Mouse (Mus musculus) heart, embryonic 13.5 days (tissue): Measurements from ENCODE around the gene Eid1. TPM values are rescaled to one million over a fixed set of nuclear protein-coding genes. Genes with fewer than 3 reads are reported as not detected.
A peak's percentile ranks its signal among the peaks of the same experiment; 100 is the strongest.

Source experiments
- ATAC-seq: fragments of 200-750 bp; cut with Nextera tagmentation; 2 replicates; pipeline ENCODE4 v1.8.0; 2017; ENCODE audit warnings: moderate TSS enrichment; ENCODE audit not compliant: insufficient number of reproducible peaks, low FRiP score, low TSS enrichment; ENCODE audit errors: extremely low read depth
- H3K27ac ChIP-seq: fragments of 300-500 bp; sonication (generic); replicated peaks from 2 replicates; pipeline ENCODE4 v1.5.1; 2015; ENCODE audit warnings: moderate library complexity, mild to moderate bottlenecking, inconsistent platforms
- H3K27me3 ChIP-seq: fragments of 300-500 bp; sonication (generic); replicated peaks from 2 replicates; pipeline ENCODE4 v1.6.1; 2015; ENCODE audit warnings: mild to moderate bottlenecking, inconsistent platforms
- H3K36me3 ChIP-seq: fragments of 300-500 bp; sonication (generic); 2 replicates; pipeline ENCODE4 v1.6.1; 2015; ENCODE audit warnings: mild to moderate bottlenecking, inconsistent platforms
- H3K4me1 ChIP-seq: fragments of 300-500 bp; sonication (generic); 2 replicates; pipeline ENCODE4 v1.6.1; 2015; ENCODE audit warnings: inconsistent platforms
- H3K4me2 ChIP-seq: fragments of 300-500 bp; sonication (generic); 2 replicates; pipeline ENCODE4 v1.6.1; 2015; ENCODE audit warnings: inconsistent platforms, mild to moderate bottlenecking, moderate library complexity
- H3K4me3 ChIP-seq: fragments of 300-500 bp; sonication (generic); 2 replicates; pipeline ENCODE4 v1.5.1; 2015; ENCODE audit warnings: moderate library complexity, mild to moderate bottlenecking, inconsistent platforms
- H3K9ac ChIP-seq: fragments of 300-500 bp; sonication (generic); 2 replicates; pipeline ENCODE4 v1.6.1; 2015; ENCODE audit warnings: inconsistent platforms, mild to moderate bottlenecking, moderate library complexity
- H3K9me3 ChIP-seq: fragments of 300-500 bp; sonication (generic); 2 replicates; pipeline ENCODE4 v1.6.1; 2016; ENCODE audit warnings: inconsistent platforms
- WGBS: fragments of 180-500 bp; shearing (Covaris S2); methylation state at CpG from one replicate; pipeline ENCODE4 v1.1.7; 2015; ENCODE audit warnings: mixed read lengths; 5-methylcytosine and 5-hydroxymethylcytosine counted together
- polyA plus RNA-seq: library from polyadenylated mRNA; unstranded; fragments of >200 nt; fragmentation: Nextera tagmentation; extraction: Ambion mirVana; gene quantifications from 2 replicates; pipeline ENCODE4 v1.2.1, GENCODE M21; 2015

The Eid1 gene
- polyA plus RNA-seq, 1 experiment from 2014 or later: 144 TPM

- ATAC-seq: no peak
- Histone ChIP-seq H3K27ac (no peak overlapping the region), H3K4me1 (peaks cover 27% of the 10 kb centered on the region), H3K4me2 (no peak overlapping the region), H3K36me3 (no peaks in the 10 kb centered on the region), H3K27me3 (no peaks in the 10 kb centered on the region), H3K9ac (no peak overlapping the region), H3K9me3 (no peaks in the 10 kb centered on the region), H3K4me3 (no peak overlapping the region)
- WGBS: 58% methylated on average over 1 of the region's 1 CpGs
Measured at GRCm38 (mm10) chr2:125670846-125671245, 2.0 kb upstream of the Eid1 start.

GRCm38 (mm10) chr2:125672568-125672956 is 333 bp upstream of the Eid1 start:
- Histone ChIP-seq H3K36me3 (no peaks in the 10 kb centered on the region), H3K9me3 (no peaks in the 10 kb centered on the region), H3K9ac (peak overlapping the region; percentile 95), H3K27ac (peak overlapping the region; percentile 92), H3K4me1 (peaks cover 13% of the 10 kb centered on the region), H3K4me3 (peak overlapping the region; percentile 91), H3K4me2 (peak overlapping the region; percentile 86), H3K27me3 (no peaks in the 10 kb centered on the region)
- WGBS: 30% methylated on average over 8 of the region's 20 CpGs
- 0 out of 2 replicates have a peak, but pooled peaks have one; percentile 11 for ATAC-seq

DNA sequence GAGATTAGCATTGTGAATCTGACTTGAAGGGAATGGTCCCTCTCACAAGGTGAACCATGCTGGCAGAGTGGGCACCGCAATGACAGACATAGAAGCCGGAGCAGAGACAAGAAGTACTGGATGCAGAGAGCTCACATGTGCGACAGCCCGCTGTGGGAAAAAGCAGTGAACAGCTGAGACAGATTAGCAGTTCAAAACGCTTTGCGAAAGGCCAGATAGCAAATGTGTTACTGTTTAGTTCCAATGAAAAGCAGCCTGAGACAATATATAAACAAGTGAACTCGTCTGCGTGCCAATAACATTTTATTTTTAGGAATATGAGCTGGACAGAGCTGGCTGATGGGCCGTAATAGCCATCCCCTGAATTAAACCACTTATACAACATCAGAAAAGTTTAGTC is 8.9 kb downstream of the Eid1 start:
- 0 out of 2 replicates have a peak, but pooled peaks cover 3% of the 10 kb centered on the region for H3K27me3 ChIP-seq
- H3K9me3 ChIP-seq: no peaks in the 10 kb centered on the region
- no peak for ATAC-seq
- WGBS: 61% methylated on average over 9 of the region's 9 CpGs
- no peak overlapping the region for H3K4me3 ChIP-seq
- H3K9ac ChIP-seq: no peak overlapping the region
- H3K36me3 ChIP-seq: no peaks in the 10 kb centered on the region
- H3K27ac ChIP-seq: no peak overlapping the region
- H3K4me1 ChIP-seq: peaks cover 17% of the 10 kb centered on the region
- no peak overlapping the region for H3K4me2 ChIP-seq

- 78% methylated on average over 7 of the region's 7 CpGs for WGBS
- H3K9me3 ChIP-seq: no peaks in the 10 kb centered on the region
- no peak for ATAC-seq
- no peaks in the 10 kb centered on the region for H3K36me3 ChIP-seq
- no peak overlapping the region for H3K9ac ChIP-seq
- no peaks in the 10 kb centered on the region for H3K27me3 ChIP-seq
- no peak overlapping the region for H3K27ac ChIP-seq
- H3K4me1 ChIP-seq: peaks cover 17% of the 10 kb centered on the region
- H3K4me3 ChIP-seq: no peak overlapping the region
- H3K4me2 ChIP-seq: no peak overlapping the region
Measured at GRCm38 (mm10) chr2:125683895-125684294, 11.0 kb downstream of the Eid1 start.

DNA sequence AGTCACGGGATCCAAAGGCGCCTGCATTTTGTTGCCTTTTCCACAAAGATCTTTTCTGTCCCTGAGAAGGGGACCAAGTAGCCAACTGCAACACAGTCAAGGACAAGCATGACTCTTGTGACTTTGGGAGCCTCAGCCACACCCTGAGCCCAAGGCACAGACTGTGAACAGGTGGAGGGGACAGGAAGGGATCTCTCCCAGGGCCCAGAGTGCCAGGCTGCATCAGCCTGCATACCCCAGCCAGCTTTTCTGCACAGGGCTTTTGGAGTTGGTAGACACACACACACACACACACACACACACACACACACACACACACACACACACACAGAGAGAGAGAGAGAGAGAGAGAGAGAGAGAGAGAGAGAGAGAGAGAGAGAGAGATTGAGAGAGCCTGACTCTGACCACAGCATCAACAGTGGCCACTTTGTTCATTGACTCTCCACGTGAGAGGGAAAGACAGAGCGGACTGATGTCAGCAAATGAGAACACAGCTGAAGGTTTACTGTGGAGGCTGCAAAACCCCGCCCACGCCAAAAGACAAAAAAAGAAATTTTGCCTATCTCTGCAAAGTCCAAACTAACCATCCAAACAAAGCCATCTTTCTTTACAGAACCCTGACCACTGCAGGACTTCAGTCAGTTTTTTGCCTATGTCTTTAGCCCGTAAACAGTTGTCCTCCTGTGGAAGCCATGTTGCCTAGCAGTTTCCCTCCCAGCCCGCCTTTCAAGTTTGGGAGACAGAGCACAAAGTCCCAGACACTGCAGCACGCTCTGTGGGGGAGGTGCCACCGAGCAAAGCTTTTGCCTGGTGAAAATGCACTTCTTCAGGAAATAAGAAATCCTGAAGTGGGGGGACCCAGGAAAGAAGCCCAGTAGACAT is 11.9 kb downstream of the Eid1 start:
- no peaks in the 10 kb centered on the region for H3K27me3 ChIP-seq
- no peaks in the 10 kb centered on the region for H3K9me3 ChIP-seq
- H3K4me2 ChIP-seq: peak overlapping the region; percentile 19
- 52% methylated on average over 10 of the region's 10 CpGs for WGBS
- H3K9ac ChIP-seq: no peak overlapping the region
- no peaks in the 10 kb centered on the region for H3K36me3 ChIP-seq
- ATAC-seq: no peak
- H3K4me3 ChIP-seq: no peak overlapping the region
- peak overlapping the region; percentile 24; the same call in 1 of the 2 replicates for H3K27ac ChIP-seq
- peaks cover 17% of the 10 kb centered on the region for H3K4me1 ChIP-seq

DNA sequence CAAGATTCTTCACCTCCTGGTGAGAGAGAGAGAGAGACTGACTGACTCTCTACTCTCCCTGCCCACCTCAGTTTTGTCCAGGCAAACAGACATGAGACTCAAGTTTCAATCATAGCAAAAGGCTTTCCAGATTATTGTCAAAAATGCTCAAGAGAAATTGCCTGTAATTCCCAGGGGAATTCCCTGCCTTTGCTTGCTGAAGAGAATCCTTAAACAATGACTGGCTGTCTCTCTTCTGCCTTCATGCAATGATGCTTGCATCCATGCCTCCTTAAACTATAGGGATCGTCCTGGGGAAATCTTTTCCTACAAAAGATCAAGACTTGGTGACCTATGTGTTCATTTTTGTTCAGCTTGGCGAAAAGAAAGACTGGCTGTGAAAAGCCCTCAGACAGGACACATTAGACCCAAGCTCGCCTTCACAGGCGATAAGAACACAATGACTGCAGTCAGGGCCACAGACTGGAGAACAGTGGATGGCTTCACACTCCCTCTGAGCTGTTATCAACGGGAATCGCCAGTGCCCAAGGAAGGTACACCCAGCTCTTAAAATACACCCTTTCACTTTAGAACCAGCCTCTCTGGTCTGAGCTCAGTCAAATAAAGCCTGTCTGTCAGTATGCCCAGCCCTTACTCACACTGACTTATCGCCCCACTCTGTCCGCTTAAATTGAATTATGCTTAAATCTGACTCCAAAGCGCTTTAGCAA is 12.7 kb downstream of the Eid1 start:
- H3K36me3 ChIP-seq: no peaks in the 10 kb centered on the region
- H3K4me3 ChIP-seq: no peak overlapping the region
- no peak overlapping the region for H3K9ac ChIP-seq
- peaks cover 17% of the 10 kb centered on the region for H3K4me1 ChIP-seq
- H3K4me2 ChIP-seq: peak overlapping the region; percentile 19; the same call in 1 of the 2 replicates
- no peak for ATAC-seq
- no peaks in the 10 kb centered on the region for H3K9me3 ChIP-seq
- peak overlapping the region; percentile 24; the same call in 1 of the 2 replicates for H3K27ac ChIP-seq
- no peaks in the 10 kb centered on the region for H3K27me3 ChIP-seq
- WGBS: 52% methylated on average over 9 of the region's 9 CpGs

DNA sequence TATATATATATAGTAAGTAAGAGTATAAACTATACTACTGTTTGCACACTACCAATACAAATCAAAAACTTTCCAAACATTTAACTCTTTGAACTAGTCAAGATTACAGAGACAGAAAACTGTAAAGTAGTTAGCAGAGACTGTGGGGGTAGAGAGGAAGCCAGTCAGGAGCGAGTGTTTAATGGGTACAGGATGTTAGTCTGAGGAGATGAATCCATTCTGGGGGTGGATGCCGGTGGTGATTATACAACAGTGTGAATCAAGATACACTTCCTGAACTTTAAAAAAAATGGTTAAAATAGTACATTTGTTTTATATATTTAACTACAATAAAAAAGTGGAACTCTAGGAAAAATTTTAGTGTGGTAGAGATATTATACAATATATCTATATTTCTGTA is 19.1 kb downstream of the Eid1 start:
- Histone ChIP-seq H3K4me2 (no peak overlapping the region), H3K4me1 (peaks cover 8% of the 10 kb centered on the region), H3K27me3 (no peaks in the 10 kb centered on the region), H3K27ac (no peak overlapping the region), H3K36me3 (no peaks in the 10 kb centered on the region), H3K9me3 (no peaks in the 10 kb centered on the region), H3K9ac (no peak overlapping the region), H3K4me3 (no peak overlapping the region)
- ATAC-seq: no peak
- 69% methylated on average over 2 of the region's 2 CpGs for WGBS

GRCm38 (mm10) chr2:125694798-125695197 is 21.9 kb downstream of the Eid1 start:
- H3K4me1 ChIP-seq: peaks cover 8% of the 10 kb centered on the region
- H3K4me3 ChIP-seq: no peak overlapping the region
- no peak overlapping the region for H3K4me2 ChIP-seq
- no peaks in the 10 kb centered on the region for H3K9me3 ChIP-seq
- H3K9ac ChIP-seq: no peak overlapping the region
- no peak overlapping the region for H3K27ac ChIP-seq
- 70% methylated on average over 2 of the region's 2 CpGs for WGBS
- no peak for ATAC-seq
- no peaks in the 10 kb centered on the region for H3K36me3 ChIP-seq
- no peaks in the 10 kb centered on the region for H3K27me3 ChIP-seq

DNA sequence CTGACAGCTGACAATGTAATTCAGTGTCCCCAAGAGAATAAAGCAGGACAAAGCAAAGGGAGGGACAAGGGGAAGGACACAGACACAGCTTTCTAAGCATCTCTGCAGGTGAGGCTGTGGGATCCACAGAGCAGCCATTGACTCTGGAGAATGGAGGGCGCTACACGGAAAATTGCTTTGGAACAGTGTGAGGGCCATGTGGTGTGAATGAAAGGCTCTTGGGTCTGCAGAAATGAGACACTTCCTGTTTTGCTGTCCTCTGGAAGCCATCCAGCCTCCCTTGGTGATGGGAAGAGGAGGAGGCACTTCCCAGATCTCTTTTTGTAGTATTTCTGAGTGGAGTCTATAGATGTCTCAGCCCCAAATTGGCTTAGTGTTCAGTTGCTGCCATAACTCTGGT is 23.3 kb downstream of the Eid1 start:
- Histone ChIP-seq H3K9ac (no peak overlapping the region), H3K4me2 (no peak overlapping the region), H3K9me3 (no peaks in the 10 kb centered on the region), H3K4me1 (peaks cover 8% of the 10 kb centered on the region), H3K27ac (0 out of 2 replicates have a peak overlapping the region, but pooled peaks have one; percentile 8), H3K27me3 (no peaks in the 10 kb centered on the region), H3K36me3 (no peaks in the 10 kb centered on the region), H3K4me3 (no peak overlapping the region)
- WGBS: 51% methylated on average over 2 of the region's 2 CpGs
- no peak for ATAC-seq

GRCm38 (mm10) chr2:125701606-125702005 is 28.7 kb downstream of the Eid1 start:
- Histone ChIP-seq H3K4me2 (no peak overlapping the region), H3K27me3 (no peaks in the 10 kb centered on the region), H3K9ac (no peak overlapping the region), H3K36me3 (no peaks in the 10 kb centered on the region), H3K4me3 (no peak overlapping the region), H3K4me1 (peaks cover 7% of the 10 kb centered on the region), H3K9me3 (no peaks in the 10 kb centered on the region), H3K27ac (no peak overlapping the region)
- WGBS: 76% methylated on average over 2 of the region's 2 CpGs
- ATAC-seq: no peak

GRCm38 (mm10) chr2:125702851-125703250 is 30.0 kb downstream of the Eid1 start:
- H3K4me2 ChIP-seq: no peak overlapping the region
- H3K4me1 ChIP-seq: peaks cover 8% of the 10 kb centered on the region
- H3K9me3 ChIP-seq: no peaks in the 10 kb centered on the region
- ATAC-seq: no peak
- 71% methylated on average over 2 of the region's 2 CpGs for WGBS
- H3K27me3 ChIP-seq: no peaks in the 10 kb centered on the region
- H3K9ac ChIP-seq: no peak overlapping the region
- no peak overlapping the region for H3K27ac ChIP-seq
- no peaks in the 10 kb centered on the region for H3K36me3 ChIP-seq
- H3K4me3 ChIP-seq: no peak overlapping the region
